Mouse (Mus musculus): ENCODE measurements around the gene Doc2b. TPM values are rescaled to one million over a fixed set of nuclear protein-coding genes. Genes with fewer than 3 reads are reported as not detected.
A peak's percentile ranks its signal among the peaks of the same experiment; 100 is the strongest.

The Doc2b gene
- polyA plus RNA-seq, 1 experiment: 1.5 TPM

- Histone ChIP-seq H3K27ac (ENCODE audit: insufficient read depth, low read length) (no peak overlapping the region), H3K4me3 (ENCODE audit: insufficient read depth, low read length) (no peak overlapping the region), H3K4me1 (ENCODE audit: control insufficient read depth, insufficient read depth, low read length) (no peaks in the 10 kb centered on the region)
- TF ChIP-seq POLR2A (IDR thresholded peaks at IDR 0.05; ENCODE audit: low read depth, low read length) (no peak), CTCF (IDR thresholded peaks at IDR 0.05; ENCODE audit: borderline replicate concordance, insufficient read depth, low read length) (no peak)
Observed at GRCm38 (mm10) chr11:75827414-75827813, 31.6 kb upstream of the Doc2b start.

- Histone ChIP-seq H3K4me3 (ENCODE audit: insufficient read depth, low read length) (no peak overlapping the region), H3K27ac (ENCODE audit: insufficient read depth, low read length) (no peak overlapping the region), H3K4me1 (ENCODE audit: control insufficient read depth, insufficient read depth, low read length) (no peaks in the 10 kb centered on the region)
- TF ChIP-seq CTCF (IDR thresholded peaks at IDR 0.05; ENCODE audit: borderline replicate concordance, insufficient read depth, low read length) (no peak), POLR2A (IDR thresholded peaks at IDR 0.05; ENCODE audit: low read depth, low read length) (no peak)
Observed at GRCm38 (mm10) chr11:75823506-75823905, 27.7 kb upstream of the Doc2b start.

- Histone ChIP-seq H3K4me3 (ENCODE audit: insufficient read depth, low read length) (no peak overlapping the region), H3K27ac (ENCODE audit: insufficient read depth, low read length) (peak overlapping the region; percentile 44; the same call in 1 of the 2 replicates), H3K4me1 (ENCODE audit: control insufficient read depth, insufficient read depth, low read length) (peaks cover 5% of the 10 kb centered on the region; the same call in 1 of the 2 replicates)
- TF ChIP-seq CTCF (IDR thresholded peaks at IDR 0.05; ENCODE audit: borderline replicate concordance, insufficient read depth, low read length): no peak
- no peak for TF ChIP-seq POLR2A (IDR thresholded peaks at IDR 0.05; ENCODE audit: low read depth, low read length)
Observed at GRCm38 (mm10) chr11:75813085-75813484, 17.2 kb upstream of the Doc2b start.

GRCm38 (mm10) chr11:75811900-75812299, 16.1 kb upstream of the Doc2b start:
- Histone ChIP-seq H3K4me1 (ENCODE audit: control insufficient read depth, insufficient read depth, low read length) (peaks cover 5% of the 10 kb centered on the region; the same call in 1 of the 2 replicates), H3K4me3 (ENCODE audit: insufficient read depth, low read length) (no peak overlapping the region), H3K27ac (ENCODE audit: insufficient read depth, low read length) (peak overlapping the region; percentile 28)
- TF ChIP-seq CTCF (IDR thresholded peaks at IDR 0.05; ENCODE audit: borderline replicate concordance, insufficient read depth, low read length) (no peak), POLR2A (IDR thresholded peaks at IDR 0.05; ENCODE audit: low read depth, low read length) (no peak)

GRCm38 (mm10) chr11:75810526-75810925, 14.7 kb upstream of the Doc2b start:
- TF ChIP-seq POLR2A (IDR thresholded peaks at IDR 0.05; ENCODE audit: low read depth, low read length) (no peak), CTCF (IDR thresholded peaks at IDR 0.05; ENCODE audit: borderline replicate concordance, insufficient read depth, low read length) (no peak)
- H3K4me1 ChIP-seq (ENCODE audit: control insufficient read depth, insufficient read depth, low read length): peaks cover 5% of the 10 kb centered on the region; the same call in 1 of the 2 replicates
- no peak overlapping the region for H3K27ac ChIP-seq (ENCODE audit: insufficient read depth, low read length)
- H3K4me3 ChIP-seq (ENCODE audit: insufficient read depth, low read length): no peak overlapping the region

GRCm38 (mm10) chr11:75807486-75807885, 11.6 kb upstream of the Doc2b start:
- no peak overlapping the region for H3K4me3 ChIP-seq (ENCODE audit: insufficient read depth, low read length)
- no peak overlapping the region for H3K27ac ChIP-seq (ENCODE audit: insufficient read depth, low read length)
- no peak for TF ChIP-seq CTCF (IDR thresholded peaks at IDR 0.05; ENCODE audit: borderline replicate concordance, insufficient read depth, low read length)
- no peak for TF ChIP-seq POLR2A (IDR thresholded peaks at IDR 0.05; ENCODE audit: low read depth, low read length)
- H3K4me1 ChIP-seq (ENCODE audit: control insufficient read depth, insufficient read depth, low read length): no peaks in the 10 kb centered on the region

GRCm38 (mm10) chr11:75801771-75802550, 6.1 kb upstream of the Doc2b start:
- Histone ChIP-seq H3K4me1 (ENCODE audit: control insufficient read depth, insufficient read depth, low read length) (no peaks in the 10 kb centered on the region), H3K4me3 (ENCODE audit: insufficient read depth, low read length) (no peak overlapping the region), H3K27ac (ENCODE audit: insufficient read depth, low read length) (no peak overlapping the region)
- TF ChIP-seq CTCF (IDR thresholded peaks at IDR 0.05; ENCODE audit: borderline replicate concordance, insufficient read depth, low read length) (no peak), POLR2A (IDR thresholded peaks at IDR 0.05; ENCODE audit: low read depth, low read length) (no peak)

- TF ChIP-seq POLR2A (IDR thresholded peaks at IDR 0.05; ENCODE audit: low read depth, low read length): no peak
- no peak for TF ChIP-seq CTCF (IDR thresholded peaks at IDR 0.05; ENCODE audit: borderline replicate concordance, insufficient read depth, low read length)
- no peak overlapping the region for H3K4me3 ChIP-seq (ENCODE audit: insufficient read depth, low read length)
- H3K27ac ChIP-seq (ENCODE audit: insufficient read depth, low read length): no peak overlapping the region
- H3K4me1 ChIP-seq (ENCODE audit: control insufficient read depth, insufficient read depth, low read length): no peaks in the 10 kb centered on the region
Observed at GRCm38 (mm10) chr11:75801369-75801768, 5.5 kb upstream of the Doc2b start.

- Histone ChIP-seq H3K4me1 (ENCODE audit: control insufficient read depth, insufficient read depth, low read length) (no peaks in the 10 kb centered on the region), H3K4me3 (ENCODE audit: insufficient read depth, low read length) (no peak overlapping the region), H3K27ac (ENCODE audit: insufficient read depth, low read length) (no peak overlapping the region)
- no peak for TF ChIP-seq POLR2A (IDR thresholded peaks at IDR 0.05; ENCODE audit: low read depth, low read length)
Observed at GRCm38 (mm10) chr11:75796536-75797246, 842 bp upstream of the Doc2b start.

- Histone ChIP-seq H3K4me3 (ENCODE audit: insufficient read depth, low read length) (no peak overlapping the region), H3K4me1 (ENCODE audit: control insufficient read depth, insufficient read depth, low read length) (no peaks in the 10 kb centered on the region), H3K27ac (ENCODE audit: insufficient read depth, low read length) (no peak overlapping the region)
- TF ChIP-seq CTCF (IDR thresholded peaks at IDR 0.05; ENCODE audit: borderline replicate concordance, insufficient read depth, low read length) (no peak), POLR2A (IDR thresholded peaks at IDR 0.05; ENCODE audit: low read depth, low read length) (no peak)
Observed at GRCm38 (mm10) chr11:75795321-75795636, 570 bp downstream of the Doc2b start.

Measured in embryonic fibroblast, embryonic 13.5 days (primary cell).